Mouse (Mus musculus) WW6 (cell line): ENCODE data around the gene Abcb6.
A peak's percentile ranks its signal among the peaks of the same experiment; 100 is the strongest.

Experiments
- DNase-seq: peaks from one replicate; pipeline ENCODE4 v3.0.0-alpha.2; 2013; ENCODE audit warnings: low read depth, low spot score

Abcb6 gene

DNA sequence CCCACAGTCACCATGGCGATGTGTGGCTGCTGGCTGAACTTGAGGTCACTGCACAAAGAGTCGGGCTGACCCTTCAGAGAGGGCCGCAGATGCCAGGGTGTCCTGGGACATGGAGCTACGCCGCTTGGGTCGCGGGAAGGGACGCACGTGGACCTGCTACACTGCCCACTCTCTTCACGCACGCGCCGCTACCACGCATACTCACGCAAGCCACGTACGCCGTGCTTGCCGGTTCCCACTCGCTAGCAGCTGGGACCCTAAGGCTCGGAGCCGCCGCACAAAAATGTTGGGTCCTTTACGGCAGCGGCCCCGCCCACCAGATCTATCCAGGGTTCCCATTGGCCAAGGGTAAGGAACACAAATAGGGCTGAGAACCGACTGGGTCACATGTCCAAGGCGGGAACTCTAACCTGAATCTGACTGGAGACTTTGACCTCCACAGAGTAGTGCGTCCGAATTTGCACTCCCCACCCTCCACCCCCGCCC, at the start of gene Abcb6:
TSS of gene Abcb6 (minus strand) at position 288 of the 486 bp plus-strand sequence.
- peak; percentile 72 for DNase-seq

GRCm38 (mm10) chr1:75229158-75229557, 49.0 kb upstream of the Abcb6 start:
- no peak for DNase-seq

GRCm38 (mm10) chr1:75227653-75228052, 47.5 kb upstream of the Abcb6 start:
- no peak for DNase-seq

DNA sequence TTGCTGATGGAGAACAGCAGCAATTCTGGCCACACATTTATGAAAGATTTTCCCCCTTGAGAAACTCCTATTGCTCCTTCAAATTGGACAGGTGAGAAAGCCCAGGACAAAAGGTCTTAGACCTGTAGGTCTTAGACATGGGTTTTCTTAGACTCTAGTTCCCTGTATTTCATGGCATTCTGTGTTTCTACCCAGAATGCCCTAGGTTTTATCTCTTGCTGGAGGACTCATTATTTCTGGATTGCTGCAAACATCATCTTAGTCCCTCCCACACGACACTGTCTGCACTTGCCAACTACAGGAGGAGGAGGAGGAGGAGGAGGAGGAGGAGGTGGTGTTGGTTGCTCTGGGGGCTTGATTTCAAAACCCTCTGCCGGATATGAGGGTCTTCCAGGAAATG, 45.9 kb upstream of the Abcb6 start:
- DNase-seq = no peak

- no peak for DNase-seq
Measured at GRCm38 (mm10) chr1:75225473-75225872, 45.3 kb upstream of the Abcb6 start.

GRCm38 (mm10) chr1:75223532-75223931, 43.3 kb upstream of the Abcb6 start:
- no peak for DNase-seq

GRCm38 (mm10) chr1:75222926-75223325, 42.7 kb upstream of the Abcb6 start:
- no peak for DNase-seq

GRCm38 (mm10) chr1:75221538-75221937, 41.3 kb upstream of the Abcb6 start:
- no peak for DNase-seq

DNA sequence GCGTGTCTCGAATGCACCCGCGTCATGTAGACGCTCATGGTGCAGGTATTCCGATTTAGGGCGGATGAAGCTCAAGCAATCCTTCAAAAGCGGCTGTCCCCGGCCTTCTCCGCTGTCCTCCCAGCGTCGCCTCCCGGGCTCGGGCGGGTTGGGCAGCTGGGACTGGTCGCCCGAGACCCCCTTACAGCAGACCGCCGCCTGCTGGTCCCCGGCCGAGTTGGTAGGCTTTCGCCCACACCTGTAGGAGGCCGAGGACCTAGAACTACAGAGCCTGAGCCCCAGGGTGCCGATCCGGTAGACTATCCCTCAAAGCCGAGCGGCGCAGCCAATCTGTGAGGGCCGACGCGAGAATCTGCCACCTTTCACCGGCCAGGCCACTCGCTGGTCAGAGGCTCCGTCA, 39.3 kb upstream of the Abcb6 start, which contains the start of gene Tuba4a:
TSS of gene Tuba4a (minus strand) at position 335 of the 400 bp plus-strand sequence.
- DNase-seq = no peak

GRCm38 (mm10) chr1:75219078-75219477, 38.9 kb upstream of the Abcb6 start:
- DNase-seq = peak; percentile 86

GRCm38 (mm10) chr1:75218227-75219001, 38.2 kb upstream of the Abcb6 start:
- no peak for DNase-seq

DNA sequence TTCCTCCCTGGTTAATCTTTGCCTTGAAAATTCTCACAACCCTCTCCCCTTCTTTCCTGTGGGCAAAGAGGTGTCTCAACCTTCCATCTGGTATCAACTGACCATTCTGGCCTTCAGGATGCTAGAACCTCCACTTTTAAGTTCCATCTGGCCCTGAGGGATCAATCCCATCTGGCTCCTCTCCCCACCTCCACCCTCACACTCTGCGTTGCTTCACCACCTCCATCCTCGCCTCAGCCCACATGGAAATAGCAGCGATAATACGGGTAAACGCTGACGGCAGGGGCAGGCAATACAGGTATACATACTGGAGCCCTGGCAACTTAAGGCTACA, 37.7 kb upstream of the Abcb6 start:
- no peak for DNase-seq

DNA sequence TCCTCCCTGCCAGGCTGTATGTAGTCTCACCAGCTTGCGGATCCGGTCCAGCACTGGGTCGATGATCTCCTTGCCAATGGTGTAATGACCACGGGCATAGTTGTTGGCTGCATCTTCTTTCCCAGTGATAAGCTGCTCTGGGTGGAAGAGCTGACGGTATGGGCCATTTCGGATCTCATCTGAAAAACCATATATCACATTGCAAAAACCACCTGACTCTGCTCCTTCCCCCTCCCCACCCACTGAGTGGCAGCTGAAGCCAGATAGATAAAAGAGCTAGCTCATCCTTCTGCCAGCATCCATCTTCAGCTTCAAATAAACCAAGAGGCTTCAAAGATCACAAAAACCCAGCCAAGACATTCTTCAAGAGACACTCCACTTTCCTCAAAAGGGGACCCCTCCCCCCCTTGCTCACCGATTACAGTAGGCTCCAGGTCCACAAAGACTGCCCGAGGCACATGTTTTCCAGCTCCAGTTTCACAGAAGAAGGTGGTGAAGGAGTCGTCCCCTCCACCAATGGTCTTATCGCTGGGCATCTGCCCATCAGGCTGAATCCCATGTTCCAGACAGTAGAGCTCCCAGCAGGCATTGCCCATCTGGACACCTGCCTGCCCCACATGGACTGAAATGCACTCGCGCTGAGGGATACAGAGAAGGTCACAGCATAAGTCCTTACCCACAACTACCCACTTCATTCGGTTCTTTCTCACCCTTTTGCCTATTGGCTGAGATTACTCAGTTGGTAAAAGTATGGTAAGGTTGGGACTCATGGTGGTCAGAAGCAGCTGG, 36.8 kb upstream of the Abcb6 start:
- no peak for DNase-seq

GRCm38 (mm10) chr1:75215785-75216184, 35.6 kb upstream of the Abcb6 start:
- DNase-seq = no peak

DNA sequence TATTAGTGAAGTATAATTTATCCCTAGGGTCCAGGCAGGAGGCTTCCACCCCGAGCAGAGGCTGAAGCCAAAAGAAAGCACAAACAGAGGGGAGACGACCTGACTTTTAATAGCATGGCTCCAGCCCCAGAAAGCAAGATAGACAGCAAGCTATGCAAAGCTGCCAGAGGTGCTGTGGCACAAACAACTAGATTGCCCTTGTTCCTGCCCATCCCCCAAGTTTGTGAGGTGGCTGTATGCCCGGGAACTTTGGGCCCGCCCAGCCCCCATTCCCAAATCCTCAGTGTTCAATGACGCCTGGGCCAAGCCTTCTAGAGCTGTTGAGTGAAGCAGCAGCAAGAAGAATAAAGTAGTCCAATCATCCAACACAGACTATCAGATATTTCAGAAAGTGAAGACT, 34.7 kb upstream of the Abcb6 start:
- no peak for DNase-seq

DNA sequence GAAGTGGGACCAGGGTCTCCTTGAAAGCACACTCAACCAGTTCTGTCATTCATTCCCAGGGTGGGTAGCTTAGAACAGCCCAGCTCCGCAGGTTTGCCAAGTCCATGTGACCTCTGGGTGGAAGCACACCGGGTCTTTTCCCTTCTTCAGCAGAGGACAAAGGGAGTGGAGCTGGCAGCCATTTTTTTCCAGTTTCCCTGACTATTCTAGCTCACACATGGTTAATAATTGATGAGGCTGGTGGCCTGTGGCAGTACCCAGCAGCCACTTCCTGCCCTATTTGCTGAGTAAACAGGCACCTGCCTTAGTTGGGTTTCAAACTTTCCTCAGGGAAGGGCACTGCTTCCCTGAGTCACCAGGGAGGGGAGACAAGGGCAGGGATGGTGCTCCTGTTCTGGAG, 34.2 kb upstream of the Abcb6 start:
- DNase-seq = no peak

DNA sequence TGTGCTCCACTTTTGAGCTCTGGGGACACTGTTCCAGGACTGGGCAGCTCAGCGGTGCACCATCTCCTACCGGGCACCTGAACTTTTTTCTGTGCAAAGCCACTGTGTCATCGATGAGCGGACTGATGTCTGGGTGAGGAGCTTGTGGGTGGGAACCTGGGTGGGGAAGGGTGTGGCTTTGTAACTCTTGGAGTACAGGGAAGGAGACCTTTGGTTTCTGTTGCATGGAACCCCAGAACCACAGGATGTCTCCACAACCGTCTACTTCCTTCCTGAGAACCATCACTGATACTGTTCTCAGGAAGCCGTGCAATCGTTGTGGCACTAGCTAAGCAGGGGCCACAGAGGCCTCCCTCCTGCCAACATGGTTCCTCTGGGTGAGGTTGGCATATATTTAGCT, 32.9 kb upstream of the Abcb6 start:
- DNase-seq = no peak

DNA sequence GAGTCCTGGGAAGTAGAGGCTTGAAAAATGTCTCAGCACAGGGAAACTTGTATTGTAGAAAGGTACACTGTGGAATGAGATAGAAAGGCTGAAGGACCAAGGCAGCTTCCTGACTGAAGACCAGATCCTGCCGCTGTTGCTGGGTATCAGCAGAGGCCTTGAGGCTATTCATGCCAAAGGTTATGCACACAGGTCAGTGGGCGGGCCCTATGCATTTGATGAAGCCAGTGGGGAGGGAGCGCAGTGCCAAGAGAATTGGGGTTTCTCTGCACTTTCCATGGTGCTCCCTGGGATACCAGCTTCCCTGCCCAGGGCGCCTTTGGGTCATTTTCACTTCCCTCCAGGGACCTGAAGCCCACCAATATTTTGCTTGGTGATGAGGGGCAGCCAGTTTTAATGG, 32.4 kb upstream of the Abcb6 start:
- DNase-seq = no peak

- no peak for DNase-seq
Measured at GRCm38 (mm10) chr1:75211141-75211708, 31.0 kb upstream of the Abcb6 start.

DNA sequence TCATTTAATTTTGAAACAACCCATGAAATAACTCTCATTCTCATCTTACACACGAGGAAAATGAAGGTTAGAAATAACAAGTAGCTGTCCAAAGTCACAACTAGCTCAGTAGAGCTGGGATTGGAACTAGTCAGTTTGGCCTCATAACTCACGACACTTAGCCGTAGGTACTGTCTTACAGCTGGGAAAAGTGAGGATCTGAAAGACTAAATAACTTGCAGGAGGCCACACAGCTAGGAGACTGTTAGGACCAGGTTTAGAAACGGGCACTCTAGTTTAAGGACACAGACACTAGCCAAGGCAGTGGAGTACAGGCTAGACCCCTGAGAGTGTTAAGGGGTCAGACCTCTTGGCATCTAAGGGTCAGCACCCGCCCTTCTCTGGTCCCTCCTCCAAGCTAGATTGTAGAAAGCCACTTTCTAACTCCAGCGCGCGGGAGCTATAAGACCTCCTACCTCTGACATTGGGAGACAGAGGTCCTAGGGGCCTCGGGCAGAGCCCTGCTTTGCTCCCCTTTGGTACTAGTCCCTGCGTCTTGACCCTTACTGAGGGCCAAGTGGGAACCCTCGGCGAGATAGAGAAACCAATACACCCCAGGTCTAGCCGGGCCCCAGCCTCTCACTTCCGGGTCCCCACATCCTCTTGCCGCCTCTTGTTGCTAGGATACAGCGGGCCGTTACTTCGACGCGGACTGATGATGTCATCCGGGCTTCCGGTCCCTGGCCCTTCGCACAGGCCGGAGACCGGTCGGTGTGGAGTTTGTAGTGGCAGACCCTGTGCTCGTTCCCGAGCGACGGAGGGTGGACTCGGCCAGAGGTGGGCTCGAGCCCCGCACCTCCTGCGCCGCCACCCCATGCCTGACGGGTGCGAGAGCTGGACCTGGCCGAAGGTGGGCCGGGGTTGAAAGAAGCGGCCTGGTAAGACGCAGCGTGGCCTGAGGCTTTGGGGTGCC, 30.2 kb upstream of the Abcb6 start, which contains the start of the genes Glb1l and Stk16:
TSS of gene Glb1l (minus strand) at position 678 of the 952 bp plus-strand sequence.
TSS of gene Stk16 (plus strand) at position 703 of the 952 bp plus-strand sequence.
- peak; percentile 84 for DNase-seq
